Mouse (Mus musculus): Measurements from ENCODE around the gene Tpd52l2. TPM values are rescaled to one million over a fixed set of nuclear protein-coding genes. Genes with fewer than 3 reads are reported as not detected.
"Not testable (repeated sequence)": the region's sequence is repeated elsewhere in the genome, so short reads cannot be mapped to it uniquely, and the experiment has no call there.

The Tpd52l2 gene
- polyA plus RNA-seq, 1 experiment from 2014 or later, result 83.0 TPM

- DNase-seq (no peak), ATAC-seq (ENCODE audit: low read depth) (peak; percentile 38; the same call in 1 of the 2 replicates)
- 36% methylated on average over 5 of the region's 5 CpGs for WGBS (ENCODE audit: insufficient replicate concordance)
- Histone ChIP-seq H3K36me3 (no peaks in the 10 kb centered on the region), H3K4me2 (no peak overlapping the region), H3K9me3 (replicated peaks) (no peaks in the 10 kb centered on the region), H3K27ac (peak overlapping the region; percentile 60), H3K4me3 (replicated peaks) (no peak overlapping the region), H3K9ac (peak overlapping the region; percentile 13), H3K27me3 (no peaks in the 10 kb centered on the region; the same call in 1 of the 2 replicates), H3K4me1 (replicated peaks) (peaks cover 63% of the 10 kb centered on the region)
Measured at GRCm38 (mm10) chr2:181487338-181488277, 9.3 kb upstream of the Tpd52l2 start.

GRCm38 (mm10) chr2:181491432-181492205 lies 5.3 kb upstream of the Tpd52l2 start:
- no peaks in the 10 kb centered on the region for H3K9me3 ChIP-seq (replicated peaks)
- H3K4me3 ChIP-seq (replicated peaks), result no peak overlapping the region
- H3K36me3 ChIP-seq, result no peaks in the 10 kb centered on the region
- H3K4me2 ChIP-seq, result peak overlapping the region; percentile 37
- peak; percentile 70 for ATAC-seq (ENCODE audit: low read depth)
- 20% methylated on average over 7 of the region's 7 CpGs for WGBS (ENCODE audit: insufficient replicate concordance)
- peak; percentile 79 for DNase-seq
- H3K27me3 ChIP-seq, result no peaks in the 10 kb centered on the region; the same call in 1 of the 2 replicates
- H3K4me1 ChIP-seq (replicated peaks), result peaks cover 40% of the 10 kb centered on the region
- peak overlapping the region; percentile 43; the same call in 1 of the 2 replicates for H3K27ac ChIP-seq
- H3K9ac ChIP-seq, result 0 out of 2 replicates have a peak overlapping the region, but pooled peaks have one; percentile 7

GRCm38 (mm10) chr2:181492206-181492605 lies 4.7 kb upstream of the Tpd52l2 start:
- H3K36me3 ChIP-seq, result no peaks in the 10 kb centered on the region
- no peaks in the 10 kb centered on the region for H3K9me3 ChIP-seq (replicated peaks)
- ATAC-seq (ENCODE audit: low read depth) (no peak), DNase-seq (no peak)
- peaks cover 35% of the 10 kb centered on the region for H3K4me1 ChIP-seq (replicated peaks)
- H3K27me3 ChIP-seq, result no peaks in the 10 kb centered on the region; the same call in 1 of the 2 replicates
- WGBS (ENCODE audit: insufficient replicate concordance), result 24% methylated on average over 3 of the region's 3 CpGs
- no peak overlapping the region for H3K4me3 ChIP-seq (replicated peaks)
- peak overlapping the region; percentile 37 for H3K4me2 ChIP-seq
- H3K27ac ChIP-seq, result peak overlapping the region; percentile 43; the same call in 1 of the 2 replicates
- peak overlapping the region; percentile 7; the same call in 1 of the 2 replicates for H3K9ac ChIP-seq

GRCm38 (mm10) chr2:181493156-181493927 lies 3.6 kb upstream of the Tpd52l2 start, which contains the start of gene Abhd16b:
TSS of gene Abhd16b (plus strand) at chr2:181493206.
- Histone ChIP-seq H3K9me3 (replicated peaks) (no peaks in the 10 kb centered on the region), H3K4me2 (peak within 1 kb of the TSS; percentile 37), H3K4me3 (replicated peaks) (no peak within 1 kb of the TSS), H3K27me3 (no peaks in the 10 kb centered on the region), H3K9ac (peak within 1 kb of the TSS; percentile 7; the same call in 1 of the 2 replicates), H3K36me3 (no peaks in the 10 kb centered on the region), H3K27ac (peak within 1 kb of the TSS; percentile 43; the same call in 1 of the 2 replicates), H3K4me1 (replicated peaks) (peaks cover 32% of the 10 kb centered on the region)
- ATAC-seq (ENCODE audit: low read depth) (no peak), DNase-seq (no peak)
- 84% methylated on average over 31 of the region's 31 CpGs for WGBS (ENCODE audit: insufficient replicate concordance)

GRCm38 (mm10) chr2:181494266-181494945 lies 2.5 kb upstream of the Tpd52l2 start:
- Histone ChIP-seq H3K27me3 (no peaks in the 10 kb centered on the region), H3K9ac (no peak overlapping the region), H3K27ac (no peak overlapping the region), H3K9me3 (replicated peaks) (no peaks in the 10 kb centered on the region), H3K4me1 (replicated peaks) (peaks cover 41% of the 10 kb centered on the region), H3K36me3 (peaks cover 3% of the 10 kb centered on the region; the same call in 1 of the 2 replicates), H3K4me3 (replicated peaks) (no peak overlapping the region), H3K4me2 (no peak overlapping the region)
- WGBS (ENCODE audit: insufficient replicate concordance), result 76% methylated on average over 26 of the region's 26 CpGs
- ATAC-seq (ENCODE audit: low read depth) (no peak), DNase-seq (no peak)

GRCm38 (mm10) chr2:181495845-181496244 lies 1.1 kb upstream of the Tpd52l2 start:
- H3K27ac ChIP-seq, result peak overlapping the region; percentile 99; the same call in 1 of the 2 replicates

GRCm38 (mm10) chr2:181496281-181496680 lies 661 bp upstream of the Tpd52l2 start:
- Histone ChIP-seq H3K4me1 (replicated peaks) (peaks cover 42% of the 10 kb centered on the region), H3K4me2 (peak overlapping the region; percentile 85), H3K27ac (peak overlapping the region; percentile 99), H3K27me3 (no peaks in the 10 kb centered on the region), H3K36me3 (peaks cover 21% of the 10 kb centered on the region), H3K4me3 (replicated peaks) (peak overlapping the region; percentile 85), H3K9me3 (replicated peaks) (no peaks in the 10 kb centered on the region), H3K9ac (peak overlapping the region; percentile 74)
- ATAC-seq (ENCODE audit: low read depth) (peak; percentile 24), DNase-seq (peak; percentile 62)
- WGBS (ENCODE audit: insufficient replicate concordance), result 4% methylated on average over 8 of the region's 8 CpGs

More at GRCm38 (mm10) chr2:181495845-181496244, 1.1 kb upstream of the Tpd52l2 start:
- peaks cover 42% of the 10 kb centered on the region for H3K4me1 ChIP-seq (replicated peaks)
- H3K9me3 ChIP-seq (replicated peaks); H3K27me3 ChIP-seq; ATAC-seq (ENCODE audit: low read depth): not testable (repeated sequence)
- H3K4me2 ChIP-seq, result peak overlapping the region; percentile 85
- peak overlapping the region; percentile 74; the same call in 1 of the 2 replicates for H3K9ac ChIP-seq
- H3K4me3 ChIP-seq (replicated peaks), result peak overlapping the region; percentile 85
- DNase-seq, result peak; percentile 24
- 31% methylated on average over 8 of the region's 8 CpGs for WGBS (ENCODE audit: insufficient replicate concordance)
- H3K36me3 ChIP-seq, result peaks cover 17% of the 10 kb centered on the region

GRCm38 (mm10) chr2:181497548-181497875 lies 570 bp downstream of the Tpd52l2 start:
- H3K36me3 ChIP-seq, result peaks cover 33% of the 10 kb centered on the region
- DNase-seq (peak; percentile 86), ATAC-seq (ENCODE audit: low read depth) (peak; percentile 86)
- H3K9me3 ChIP-seq (replicated peaks), result no peaks in the 10 kb centered on the region
- H3K4me3 ChIP-seq (replicated peaks), result peak overlapping the region; percentile 85
- H3K4me2 ChIP-seq, result peak overlapping the region; percentile 85
- peak overlapping the region; percentile 99 for H3K27ac ChIP-seq
- under 1% methylated on average over 12 of the region's 12 CpGs for WGBS (ENCODE audit: insufficient replicate concordance)
- no peaks in the 10 kb centered on the region for H3K27me3 ChIP-seq
- H3K9ac ChIP-seq, result peak overlapping the region; percentile 91
- peaks cover 32% of the 10 kb centered on the region for H3K4me1 ChIP-seq (replicated peaks)

GRCm38 (mm10) chr2:181498644-181499043 lies 1.7 kb downstream of the Tpd52l2 start:
- H3K4me2 ChIP-seq, result peak overlapping the region; percentile 85
- peak overlapping the region; percentile 99 for H3K27ac ChIP-seq
- ATAC-seq (ENCODE audit: low read depth) (no peak), DNase-seq (no peak)
- peak overlapping the region; percentile 85; the same call in 1 of the 2 replicates for H3K4me3 ChIP-seq (replicated peaks)
- WGBS (ENCODE audit: insufficient replicate concordance), result 69% methylated on average over 4 of the region's 4 CpGs
- peaks cover 25% of the 10 kb centered on the region for H3K4me1 ChIP-seq (replicated peaks)
- H3K9ac ChIP-seq, result peak overlapping the region; percentile 91; the same call in 1 of the 2 replicates
- H3K27me3 ChIP-seq, result no peaks in the 10 kb centered on the region
- no peaks in the 10 kb centered on the region for H3K9me3 ChIP-seq (replicated peaks)
- H3K36me3 ChIP-seq, result peaks cover 45% of the 10 kb centered on the region

- no peak for DNase-seq
- Histone ChIP-seq H3K4me1 (replicated peaks) (no peaks in the 10 kb centered on the region), H3K36me3 (peaks cover 97% of the 10 kb centered on the region), H3K4me3 (replicated peaks) (no peak overlapping the region), H3K9ac (no peak overlapping the region), H3K4me2 (no peak overlapping the region), H3K27ac (no peak overlapping the region), H3K27me3 (no peaks in the 10 kb centered on the region), H3K9me3 (replicated peaks) (no peaks in the 10 kb centered on the region)
- 76% methylated on average over 2 of the region's 2 CpGs for WGBS (ENCODE audit: insufficient replicate concordance)
- no peak for ATAC-seq (ENCODE audit: low read depth)
Measured at GRCm38 (mm10) chr2:181509191-181509590, 12.2 kb downstream of the Tpd52l2 start.
